Mouse (Mus musculus) C2C12 (cell line): ENCODE results near the gene Gm20388. TPM values are rescaled to one million over a fixed set of nuclear protein-coding genes. Genes with fewer than 3 reads are reported as not detected.
A peak's percentile ranks its signal among the peaks of the same experiment; 100 is the strongest.

ENCODE experiments used
- H3K27me3 ChIP-seq: one replicate; pipeline ENCODE4 v1.6.1; 2011; ENCODE audit not compliant: control insufficient read depth, insufficient read depth, insufficient read length
- H3K36me3 ChIP-seq: one replicate; pipeline ENCODE4 v1.6.1; 2011; ENCODE audit not compliant: control insufficient read depth, insufficient read depth
- H3K4me3 ChIP-seq: one replicate; pipeline ENCODE4 v1.5.1; 2011; ENCODE audit warnings: mild to moderate bottlenecking, control low read depth; ENCODE audit not compliant: poor library complexity, insufficient read depth, severe bottlenecking
- H3K79me2 ChIP-seq: one replicate; pipeline ENCODE4 v1.6.1; 2011; ENCODE audit not compliant: control insufficient read depth, insufficient read depth
- H3K79me3 ChIP-seq: one replicate; pipeline ENCODE4 v1.6.1; 2011; ENCODE audit warnings: low read depth, control low read depth
- H3ac ChIP-seq: one replicate; pipeline ENCODE3; 2011; ENCODE audit warnings: low read depth; ENCODE audit not compliant: control insufficient read depth, insufficient read length
- CEBPB ChIP-seq: IDR thresholded peaks from one replicate; pipeline ENCODE4 v1.6.1; 2011; ENCODE audit warnings: low read depth, mild to moderate bottlenecking, control low read depth, moderate library complexity
- CTCF ChIP-seq: IDR thresholded peaks from one replicate; pipeline ENCODE4 v1.5.1; 2011; ENCODE audit not compliant: control insufficient read depth, insufficient read depth, insufficient read length
- FOSL1 ChIP-seq: IDR thresholded peaks from one replicate; pipeline ENCODE4 v1.8.0; 2011; ENCODE audit warnings: mild to moderate bottlenecking, low read length; ENCODE audit not compliant: poor library complexity, insufficient read depth, severe bottlenecking
- MAX ChIP-seq: IDR thresholded peaks from one replicate; pipeline ENCODE4 v1.6.1; 2011; ENCODE audit warnings: mild to moderate bottlenecking, control low read depth
- MYOD1 ChIP-seq: IDR thresholded peaks from one replicate; pipeline ENCODE4 v1.6.1; 2011; ENCODE audit warnings: low read depth; ENCODE audit not compliant: control insufficient read depth, insufficient read length
- MYOG ChIP-seq: IDR thresholded peaks from one replicate; pipeline ENCODE4 v1.6.1; 2011; ENCODE audit not compliant: control insufficient read depth, insufficient read length; ENCODE audit errors: extremely low read depth
- USF1 ChIP-seq: IDR thresholded peaks from one replicate; pipeline ENCODE4 v1.6.1; 2011; ENCODE audit warnings: low read depth, mild to moderate bottlenecking, control low read depth, moderate library complexity
- polyA plus RNA-seq: library from polyadenylated mRNA; unstranded; fragments of >200 nt; fragmentation: generic; extraction: Trizol; gene quantifications from one replicate; pipeline ENCODE4 v1.2.1, GENCODE M21; 2012; ENCODE audit warnings: missing spikeins

Gene Gm20388
- polyA plus RNA-seq, 1 experiment: 15.0 TPM

DNA sequence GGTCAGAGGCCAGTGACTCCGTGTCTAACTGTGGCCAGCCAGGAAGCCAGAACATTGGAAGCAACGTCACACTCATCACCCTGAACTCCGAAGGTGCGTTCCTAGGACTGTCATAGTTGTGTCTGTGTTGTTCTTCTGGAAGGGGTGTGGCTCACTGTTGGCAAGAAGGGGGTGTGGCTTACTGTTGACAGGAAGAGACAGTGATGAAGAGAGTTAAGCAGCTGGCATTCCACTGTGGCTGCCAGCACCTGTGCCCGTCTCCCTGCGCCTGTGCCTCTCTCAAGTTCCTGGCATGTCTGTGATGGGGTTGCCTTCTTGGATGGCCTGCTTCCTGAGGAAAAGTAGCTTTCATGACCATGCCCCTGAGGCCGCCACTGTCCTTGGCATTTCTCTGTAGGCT lies 2081.0 kb downstream of the Gm20388 start:
- Histone ChIP-seq H3ac (no peak overlapping the region), H3K36me3 (peaks cover 32% of the 10 kb centered on the region), H3K79me3 (peaks cover 3% of the 10 kb centered on the region), H3K4me3 (no peak overlapping the region), H3K79me2 (peaks cover 19% of the 10 kb centered on the region), H3K27me3 (no peaks in the 10 kb centered on the region)
- TF ChIP-seq FOSL1 (no peak), MYOG (no peak), CTCF (no peak), MAX (no peak), USF1 (no peak), CEBPB (no peak), MYOD1 (peak; percentile 98)

DNA sequence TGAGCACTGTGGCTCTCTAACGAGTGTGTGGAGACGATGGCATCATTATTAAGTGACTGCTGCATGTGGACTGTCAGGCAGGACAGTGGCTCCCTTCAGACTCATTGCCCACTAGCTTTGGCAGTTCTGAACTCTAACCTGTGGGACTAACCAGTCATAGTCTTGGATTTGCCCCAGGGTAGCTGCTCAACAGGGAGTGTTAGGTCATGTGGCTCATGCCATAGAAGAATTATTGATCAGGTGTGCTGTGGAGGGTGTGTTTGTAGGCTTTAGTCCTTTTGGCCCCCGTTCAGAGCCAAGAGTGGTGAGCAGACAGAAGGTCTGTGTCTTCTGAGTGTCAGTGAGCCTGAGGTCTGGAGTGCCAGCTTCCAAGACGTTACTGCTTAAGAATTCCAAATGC lies 2082.3 kb downstream of the Gm20388 start:
- Histone ChIP-seq H3K4me3 (no peak overlapping the region), H3K27me3 (no peaks in the 10 kb centered on the region), H3K79me2 (peaks cover 19% of the 10 kb centered on the region), H3ac (no peak overlapping the region), H3K79me3 (peaks cover 3% of the 10 kb centered on the region), H3K36me3 (peaks cover 28% of the 10 kb centered on the region)
- no peak for TF ChIP-seq MAX
- TF ChIP-seq FOSL1: no peak
- TF ChIP-seq CEBPB: no peak
- TF ChIP-seq CTCF: no peak
- no peak for TF ChIP-seq USF1
- TF ChIP-seq MYOD1: no peak
- TF ChIP-seq MYOG: no peak

DNA sequence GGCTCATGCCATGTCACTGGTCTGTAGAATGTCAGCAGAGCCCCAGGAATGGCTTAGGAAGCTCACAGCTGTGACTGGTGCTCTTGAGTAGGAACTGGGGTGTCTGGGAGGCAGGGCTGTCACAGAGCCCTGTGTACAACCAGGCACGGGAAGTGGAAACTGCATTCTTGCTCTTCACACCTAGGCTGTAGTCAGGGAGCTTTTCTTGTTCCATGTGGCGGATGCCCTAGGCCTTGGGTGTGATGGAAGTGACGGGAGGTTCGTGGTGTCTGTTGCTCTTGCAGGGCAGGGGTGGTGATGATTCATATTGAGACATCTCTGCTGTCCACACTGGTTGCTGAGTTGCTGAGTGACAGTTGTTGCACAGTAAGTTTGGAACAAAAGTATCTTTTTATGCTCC lies 2084.5 kb downstream of the Gm20388 start:
- Histone ChIP-seq H3K27me3 (no peaks in the 10 kb centered on the region), H3ac (no peak overlapping the region)

DNA sequence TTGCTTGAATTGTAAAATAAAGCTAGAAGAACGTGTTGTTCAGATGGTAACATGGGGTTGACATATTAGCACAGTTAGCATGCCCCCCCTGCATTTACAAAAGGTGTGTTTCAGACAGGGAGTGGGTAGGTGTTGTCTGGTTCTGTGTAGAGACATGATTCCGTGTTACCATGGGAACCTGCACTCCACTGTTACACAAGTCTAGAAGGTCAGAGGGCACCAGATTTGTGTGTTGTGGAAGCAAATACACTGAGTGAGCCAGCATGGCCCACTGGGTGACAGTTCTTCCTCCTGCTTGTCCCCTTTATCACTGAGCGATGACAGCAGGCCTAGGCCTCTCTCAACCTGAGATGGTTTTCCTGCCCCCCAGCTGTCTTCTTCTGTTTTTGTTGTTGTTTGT lies 2085.3 kb downstream of the Gm20388 start:
- H3K79me2 ChIP-seq: peaks cover 19% of the 10 kb centered on the region
- TF ChIP-seq CEBPB (no peak), CTCF (no peak), USF1 (no peak), MYOG (no peak), FOSL1 (no peak)
- no peaks in the 10 kb centered on the region for H3K79me3 ChIP-seq
- H3K4me3 ChIP-seq: no peak overlapping the region
- H3K36me3 ChIP-seq: peaks cover 34% of the 10 kb centered on the region
- H3ac ChIP-seq: no peak overlapping the region
- H3K27me3 ChIP-seq: no peaks in the 10 kb centered on the region

More for the DNA sequence above, 2084.5 kb downstream of the Gm20388 start:
- Histone ChIP-seq H3K79me2 (peaks cover 19% of the 10 kb centered on the region), H3K4me3 (no peak overlapping the region), H3K36me3 (peaks cover 34% of the 10 kb centered on the region), H3K79me3 (no peaks in the 10 kb centered on the region)
- TF ChIP-seq USF1 (no peak), MYOD1 (no peak), MAX (peak; percentile 74), MYOG (no peak)

DNA sequence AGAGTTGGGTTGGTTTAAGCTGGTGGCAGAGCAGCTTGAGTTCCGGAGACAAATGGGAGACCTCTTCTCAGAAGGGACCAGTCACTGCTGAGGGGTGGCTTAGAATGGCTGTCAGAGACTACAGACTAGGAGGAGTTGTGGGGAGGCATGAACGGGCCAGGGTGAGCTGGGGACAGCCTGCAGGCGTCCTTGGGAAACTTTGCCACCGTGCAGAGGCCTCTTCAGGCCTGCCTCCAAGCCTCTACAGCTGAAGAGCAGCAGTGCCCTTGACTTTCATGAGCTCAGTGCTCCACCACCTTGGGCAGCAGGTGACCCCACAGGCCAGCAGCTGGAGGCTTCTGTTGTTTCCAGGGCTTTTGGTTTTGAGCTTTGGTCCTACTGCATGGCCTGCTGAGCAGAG lies 2088.0 kb downstream of the Gm20388 start:
- peaks cover 30% of the 10 kb centered on the region for H3K36me3 ChIP-seq
- peaks cover 7% of the 10 kb centered on the region for H3K79me2 ChIP-seq

DNA sequence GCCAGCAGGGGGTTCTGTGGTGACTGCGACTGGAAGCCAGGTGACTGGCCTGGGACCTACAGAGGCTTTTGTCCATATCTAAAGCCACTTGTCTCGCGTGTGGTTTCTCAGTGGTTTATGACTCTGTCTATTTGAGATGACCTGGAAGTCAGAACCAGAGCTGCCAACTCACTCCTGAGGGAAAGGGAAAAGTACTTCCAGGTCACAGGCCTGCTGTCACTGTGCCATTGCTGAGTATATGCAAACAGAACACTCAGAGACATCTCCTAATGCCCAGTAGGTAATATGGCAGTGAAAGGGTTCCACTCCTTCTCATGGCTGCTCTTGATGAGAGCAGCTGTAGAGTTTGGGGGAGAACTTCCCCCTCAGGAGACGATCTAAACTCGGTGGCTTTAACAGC lies 2088.6 kb downstream of the Gm20388 start:
- peaks cover 3% of the 10 kb centered on the region for H3K79me2 ChIP-seq
- H3K4me3 ChIP-seq: no peak overlapping the region
- no peaks in the 10 kb centered on the region for H3K27me3 ChIP-seq
- no peak overlapping the region for H3ac ChIP-seq
- H3K36me3 ChIP-seq: peaks cover 30% of the 10 kb centered on the region
- no peak for TF ChIP-seq USF1
- no peak for TF ChIP-seq CEBPB
- no peak for TF ChIP-seq MYOD1
- TF ChIP-seq MYOG: no peak
- no peak for TF ChIP-seq FOSL1
- TF ChIP-seq MAX: no peak
- no peak for TF ChIP-seq CTCF
- no peaks in the 10 kb centered on the region for H3K79me3 ChIP-seq

More for the DNA sequence above, 2088.0 kb downstream of the Gm20388 start:
- TF ChIP-seq USF1: no peak
- no peak overlapping the region for H3ac ChIP-seq
- H3K4me3 ChIP-seq: no peak overlapping the region
- no peaks in the 10 kb centered on the region for H3K27me3 ChIP-seq
- no peaks in the 10 kb centered on the region for H3K79me3 ChIP-seq
